Comparison of ENCODE assay signal across 26 mouse cellular contexts in genomic region chr19:46425266-46425665, GRCm38 (mm10). TPM values are rescaled to one million over a fixed set of nuclear protein-coding genes. Genes with fewer than 3 reads are reported as not detected.
DNase-seq lines count a peak whose midpoint lies in the region; ATAC-seq and TF ChIP-seq lines count a peak whose summit lies in the region.
"Had no signal": no experiment of that assay in that cellular context is flagged by ENCODE, and none has a peak within 500 bp of the region (broad histone marks: within the 10 kb centered on the region; RNA-seq: fewer than 3 reads in every experiment).

No protein-coding gene starts in this region.

- DNase-seq in heart, embryonic 10.5 days (ENCODE audit: low spot score), result no peak
- DNase-seq in CH12.LX (ENCODE audit: extremely low read depth), result peak; percentile 6
- DNase-seq in kidney, adult 9 months, result peak; percentile 94
- DNase-seq in kidney, postnatal 14 days, result peak; percentile 82
- no peak for DNase-seq in thymus, postnatal 36 days
- DNase-seq in natural killer cell, adult 2 months (ENCODE audit: low spot score in 2 of 2), result no peak
- DNase-seq in hindbrain, postnatal 0 days (ENCODE audit: low spot score), result no peak
- DNase-seq: adrenal gland, postnatal 14 days; cerebellum, postnatal 25 days; gastrocnemius, postnatal 10 days; lung, postnatal 36 days; thymus, adult 2 months; thymus, postnatal 4 days had no signal

- H3K4me1 ChIP-seq in heart, embryonic 13.5 days, result peaks cover 38% of the 10 kb centered on the region
- peaks cover 31% of the 10 kb centered on the region for H3K4me1 ChIP-seq in heart, embryonic 10.5 days
- H3K4me1 ChIP-seq in CH12.LX (ENCODE audit: control insufficient read depth in 1 of 2, insufficient read depth in 2 of 2), result peaks cover 7 to 38% of the 10 kb centered on the region in 2 experiments
- H3K4me1 ChIP-seq in hindbrain, postnatal 0 days (ENCODE audit: insufficient read depth, low read length), result peaks cover 12% of the 10 kb centered on the region

- no peak for TF ChIP-seq RAD21 in CH12.LX (IDR thresholded peaks at IDR 0.05; ENCODE audit: low read depth, low read length)

- in situ Hi-C loops in CH12.LX (cut with MboI; ENCODE audit: low pct_ligation_motif_present, low pct_unique_long_range_greater_than_20kb, low sequenced_read_pairs), result no loop called here

- no peak for ATAC-seq in heart, embryonic 13.5 days (ENCODE audit: extremely low read depth, insufficient number of reproducible peaks, low FRiP score, low TSS enrichment)
- ATAC-seq in hindbrain, postnatal 0 days, result no peak
- ATAC-seq: forebrain, embryonic 13.5 days; intestine, postnatal 0 days had no signal

- dilution Hi-C loops in CH12.LX (cut with MboI; ENCODE audit: extremely low pct_ligation_motif_present, extremely low pct_unique_long_range_greater_than_20kb, low sequenced_read_pairs), result no loop called here

- no peak for TF ChIP-seq POLR2A in CH12.LX (IDR thresholded peaks at IDR 0.05; ENCODE audit: low read depth, low read length)

- no peak overlapping the region for H3K9ac ChIP-seq in heart, embryonic 13.5 days
- peak overlapping the region; percentile 58 for H3K9ac ChIP-seq in CH12.LX (ENCODE audit: insufficient read depth, low read depth)
- H3K9ac ChIP-seq in hindbrain, postnatal 0 days (replicated peaks; ENCODE audit: low read length), result no peak overlapping the region
- H3K9ac ChIP-seq: forebrain, embryonic 13.5 days; hindbrain, embryonic 12.5 days; limb, embryonic 13.5 days; lung, embryonic 15.5 days; midbrain, embryonic 12.5 days; neural tube, embryonic 13.5 days had no signal

- WGBS in heart, embryonic 13.5 days, result 79% methylated on average over 8 of the region's 8 CpGs
- WGBS in heart, embryonic 10.5 days, result 87% methylated on average over 8 of the region's 8 CpGs
- 82% methylated on average over 8 of the region's 8 CpGs for WGBS in hindbrain, postnatal 0 days

- no peak; the same call in 1 of the 2 replicates for TF ChIP-seq EP300 in CH12.LX (IDR thresholded peaks at IDR 0.05; ENCODE audit: low read length)

- no peak for TF ChIP-seq CTCF in CH12.LX (conservative IDR thresholded peaks at IDR 0.05 in 1 of 2, IDR thresholded peaks at IDR 0.05 in 1 of 2; ENCODE audit: low read depth in 2 of 2, low read length in 2 of 2)
- no peak for TF ChIP-seq CTCF in hindbrain, postnatal 0 days (IDR thresholded peaks at IDR 0.05; ENCODE audit: low read depth)

- no peak overlapping the region for H3K4me2 ChIP-seq in heart, embryonic 13.5 days
- H3K4me2 ChIP-seq in CH12.LX (ENCODE audit: insufficient read depth, low read depth, poor library complexity, severe bottlenecking), result peak overlapping the region; percentile 34
- no peak overlapping the region for H3K4me2 ChIP-seq in hindbrain, postnatal 0 days (ENCODE audit: low read depth, low read length)
- H3K4me2 ChIP-seq: forebrain, embryonic 13.5 days; heart, embryonic 11.5 days; hindbrain, embryonic 12.5 days; limb, embryonic 13.5 days; liver, embryonic 11.5 days; lung, embryonic 15.5 days; midbrain, embryonic 12.5 days; neural tube, embryonic 13.5 days had no signal

- no peaks in the 10 kb centered on the region; the same call in 1 of the 2 replicates for H3K79me2 ChIP-seq in CH12.LX (replicated peaks; ENCODE audit: control insufficient read depth, extremely low read depth, insufficient read depth, poor library complexity, severe bottlenecking)

- no peaks in the 10 kb centered on the region for H3K27me3 ChIP-seq in heart, embryonic 13.5 days (replicated peaks)
- no peaks in the 10 kb centered on the region for H3K27me3 ChIP-seq in heart, embryonic 10.5 days (ENCODE audit: insufficient read depth, poor library complexity, severe bottlenecking)
- no peaks in the 10 kb centered on the region for H3K27me3 ChIP-seq in CH12.LX (replicated peaks)
- no peaks in the 10 kb centered on the region for H3K27me3 ChIP-seq in hindbrain, postnatal 0 days (ENCODE audit: insufficient read depth, low read length)
- H3K27me3 ChIP-seq: forebrain, embryonic 13.5 days; hindbrain, embryonic 12.5 days; limb, embryonic 13.5 days; lung, embryonic 15.5 days; midbrain, embryonic 12.5 days; neural tube, embryonic 13.5 days had no signal

- H3K36me3 ChIP-seq in heart, embryonic 13.5 days, result peaks cover 33% of the 10 kb centered on the region
- peaks cover 16% of the 10 kb centered on the region for H3K36me3 ChIP-seq in heart, embryonic 10.5 days
- H3K36me3 ChIP-seq in CH12.LX (replicated peaks in 1 of 2; ENCODE audit: control insufficient read depth in 1 of 2, insufficient read depth in 1 of 2, low read length in 1 of 2), result peaks cover 3 to 36% of the 10 kb centered on the region in 2 experiments
- no peaks in the 10 kb centered on the region for H3K36me3 ChIP-seq in hindbrain, postnatal 0 days (ENCODE audit: insufficient read depth, low read length)

- H3K9me3 ChIP-seq in heart, embryonic 13.5 days, result no peaks in the 10 kb centered on the region
- H3K9me3 ChIP-seq in heart, embryonic 10.5 days, result no peaks in the 10 kb centered on the region
- no peaks in the 10 kb centered on the region for H3K9me3 ChIP-seq in CH12.LX (replicated peaks; ENCODE audit: low read length)
- no peaks in the 10 kb centered on the region for H3K9me3 ChIP-seq in hindbrain, postnatal 0 days (ENCODE audit: low read length)
- H3K9me3 ChIP-seq: forebrain, embryonic 13.5 days; hindbrain, embryonic 12.5 days; limb, embryonic 13.5 days; lung, embryonic 15.5 days; midbrain, embryonic 12.5 days; neural tube, embryonic 13.5 days had no signal

- H3K4me3 ChIP-seq in heart, embryonic 13.5 days, result no peak overlapping the region
- H3K4me3 ChIP-seq in heart, embryonic 10.5 days, result no peak overlapping the region
- no peak overlapping the region for H3K4me3 ChIP-seq in CH12.LX (replicated peaks in 1 of 3; ENCODE audit: low read depth in 2 of 3, low read length in 2 of 3, poor library complexity in 1 of 3)
- no peak overlapping the region for H3K4me3 ChIP-seq in hindbrain, postnatal 0 days (ENCODE audit: low read length)
- H3K4me3 ChIP-seq: forebrain, embryonic 13.5 days; hindbrain, embryonic 12.5 days; layer of hippocampus, adult 2 months; left cerebral cortex, adult 2 months; limb, embryonic 13.5 days; lung, embryonic 15.5 days; midbrain, embryonic 12.5 days; myocyte; neural tube, embryonic 13.5 days had no signal

- peak overlapping the region; percentile 28; the same call in 1 of the 2 replicates for H3K27ac ChIP-seq in heart, embryonic 13.5 days (replicated peaks)
- no peak overlapping the region for H3K27ac ChIP-seq in heart, embryonic 10.5 days
- peak overlapping the region; percentile 56 for H3K27ac ChIP-seq in CH12.LX (ENCODE audit: insufficient read depth, low read depth)
- H3K27ac ChIP-seq in hindbrain, postnatal 0 days, result no peak overlapping the region
- H3K27ac ChIP-seq: forebrain, embryonic 13.5 days; hindbrain, embryonic 12.5 days; layer of hippocampus, adult 2 months; left cerebral cortex, adult 2 months; limb, embryonic 13.5 days; lung, embryonic 15.5 days; midbrain, embryonic 12.5 days; neural tube, embryonic 13.5 days had no signal

TF ChIP-seq in CH12.LX, 34 proteins besides CTCF, POLR2A, EP300 and RAD21 (continues in another document):
- peak; percentile 24; the same call in 1 of the 2 replicates for TF ChIP-seq MAX (IDR thresholded peaks at IDR 0.05; ENCODE audit: low read length)
- TF ChIP-seq NRF1 (IDR thresholded peaks at IDR 0.05; ENCODE audit: low read depth, low read length), result no peak
- TF ChIP-seq UBTF (IDR thresholded peaks at IDR 0.05; ENCODE audit: low read depth, low read length), result no peak
- TF ChIP-seq ZMIZ1 (IDR thresholded peaks at IDR 0.05; ENCODE audit: low read depth, low read length), result no peak
- no peak for TF ChIP-seq IRF4 (IDR thresholded peaks at IDR 0.05; ENCODE audit: low read depth, low read length)
- no peak for TF ChIP-seq CHD1 (IDR thresholded peaks at IDR 0.05; ENCODE audit: low read depth, low read length)
- 0 out of 2 replicates have a peak, but pooled peaks have one; percentile 33 for TF ChIP-seq MEF2A (IDR thresholded peaks at IDR 0.05; ENCODE audit: borderline replicate concordance, low read depth, low read length)
- no peak for TF ChIP-seq JUND (conservative IDR thresholded peaks at IDR 0.05; ENCODE audit: low read depth, low read length)
- no peak for TF ChIP-seq ZKSCAN1 (IDR thresholded peaks at IDR 0.05; ENCODE audit: borderline replicate concordance, low read depth, low read length)
- no peak for TF ChIP-seq E2F4 (IDR thresholded peaks at IDR 0.05; ENCODE audit: insufficient replicate concordance, low read depth, low read length)
- 0 out of 2 replicates have a peak, but pooled peaks have one; percentile 44 for TF ChIP-seq MAZ (IDR thresholded peaks at IDR 0.05; ENCODE audit: low read depth, low read length)
- 0 out of 2 replicates have a peak, but pooled peaks have one; percentile 8 for TF ChIP-seq TCF12 (IDR thresholded peaks at IDR 0.05; ENCODE audit: low read depth, low read length)
- TF ChIP-seq MXI1 (IDR thresholded peaks at IDR 0.05; ENCODE audit: low read depth, low read length), result 0 out of 2 replicates have a peak, but pooled peaks have one; percentile 44
- no peak for TF ChIP-seq TBP (conservative IDR thresholded peaks at IDR 0.05; ENCODE audit: low read depth, low read length)
- TF ChIP-seq HCFC1 (IDR thresholded peaks at IDR 0.05; ENCODE audit: low read depth, low read length), result no peak; the same call in 1 of the 2 replicates
- no peak for TF ChIP-seq JUN (IDR thresholded peaks at IDR 0.05; ENCODE audit: insufficient read depth, low read depth, low read length)
- TF ChIP-seq ZNF384 (IDR thresholded peaks at IDR 0.05; ENCODE audit: low read depth, low read length), result no peak
- no peak for TF ChIP-seq BHLHE40 (IDR thresholded peaks at IDR 0.05; ENCODE audit: low read depth, low read length)

RNA-seq across cellular contexts. Expression of gene Sufu, which starts 28.6 kb away (rescaled TPM):
- polyA plus RNA-seq in heart, embryonic 13.5 days (2015; fragmentation: Nextera tagmentation; extraction: Ambion mirVana), result 18.4 and 19.3 TPM in 2 replicates
- polyA plus RNA-seq in heart, embryonic 10.5 days (2016; fragmentation: Nextera tagmentation; extraction: Ambion mirVana), result 30.9 and 32.8 TPM in 2 replicates
- total RNA-seq in CH12.LX (2012; rRNA removed), result 8.7 and 9.8 TPM in 2 replicates
- total RNA-seq in CH12.LX (2014; rRNA removed), result 3.0 and 3.6 TPM in 2 replicates
- polyA plus RNA-seq in CH12.LX (2012; ENCODE audit: insufficient read length, low read depth), result 18.1 and 22.6 TPM in 2 replicates
- total RNA-seq in hindbrain, postnatal 0 days (2014; rRNA removed), result 21.4 and 21.9 TPM in 2 replicates
- 17.2 and 19.1 TPM in 2 replicates for polyA plus RNA-seq in hindbrain, postnatal 0 days (2015; fragmentation: Nextera tagmentation; extraction: Ambion mirVana)

RNA-seq across cellular contexts. Expression of gene Actr1a, which starts 29.7 kb away (rescaled TPM):
- 108 and 111 TPM in 2 replicates for polyA plus RNA-seq in heart, embryonic 13.5 days (2015; fragmentation: Nextera tagmentation; extraction: Ambion mirVana)
- 124 and 137 TPM in 2 replicates for polyA plus RNA-seq in heart, embryonic 10.5 days (2016; fragmentation: Nextera tagmentation; extraction: Ambion mirVana)
- total RNA-seq in CH12.LX (2012; rRNA removed) (75.7 and 87.8 TPM in 2 replicates), CH12.LX (2014; rRNA removed) (69.4 and 70.7 TPM in 2 replicates)
- polyA plus RNA-seq in CH12.LX (2012; ENCODE audit: insufficient read length, low read depth), result 84.2 and 88.4 TPM in 2 replicates
- 321 and 337 TPM in 2 replicates for total RNA-seq in hindbrain, postnatal 0 days (2014; rRNA removed)
- polyA plus RNA-seq in hindbrain, postnatal 0 days (2015; fragmentation: Nextera tagmentation; extraction: Ambion mirVana), result 278 and 295 TPM in 2 replicates

Comparison
In these comparisons a context has a peak if more than half of its experiments do, and no peak if none do; other contexts are left out.
1. H3K27ac ChIP-seq: peak in heart, embryonic 13.5 days (single experiment) and CH12.LX (single experiment); none in heart, embryonic 10.5 days (single experiment) and hindbrain, postnatal 0 days (single experiment).
2. DNase-seq: peak in CH12.LX (single experiment), kidney, adult 9 months (single experiment) and kidney, postnatal 14 days (single experiment); none in heart, embryonic 10.5 days (single experiment), thymus, postnatal 36 days (0 of 2), natural killer cell, adult 2 months (0 of 2) and hindbrain, postnatal 0 days (single experiment).